11 mouse cellular contexts compared by ENCODE assay signal in the genomic region with DNA sequence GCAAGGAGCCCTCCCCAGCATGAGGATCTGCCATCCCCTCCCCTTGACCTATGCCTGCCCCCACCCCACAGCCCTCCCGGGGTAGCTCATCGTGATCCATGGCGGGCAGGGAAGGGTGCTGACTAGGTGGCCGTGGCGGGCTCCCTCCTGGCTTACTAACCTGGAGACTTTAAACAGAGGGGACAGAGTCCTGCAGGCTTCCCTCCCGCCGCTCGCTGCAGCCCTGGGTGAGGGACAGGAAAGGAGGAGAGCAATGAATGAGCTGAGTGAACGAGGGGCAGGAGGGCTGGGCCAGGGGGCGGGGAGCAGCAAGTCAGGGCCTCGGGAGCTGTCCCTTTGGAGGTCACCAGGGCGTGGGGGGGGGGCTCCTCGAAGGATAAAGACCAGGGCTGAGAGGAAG. TPM values are rescaled to one million over a fixed set of nuclear protein-coding genes. Genes with fewer than 3 reads are reported as not detected.
A peak's percentile ranks its signal among the peaks of the same experiment; 100 is the strongest.
DNase-seq lines count a peak whose midpoint lies in the region; ATAC-seq lines count a peak whose summit lies in the region.
"Had no signal": no experiment of that assay in that cellular context is flagged by ENCODE, and none has a peak within 500 bp of the region (broad histone marks: within the 10 kb centered on the region; RNA-seq: fewer than 3 reads in every experiment).

No protein-coding gene starts in this region.

- no peaks in the 10 kb centered on the region for H3K36me3 ChIP-seq in kidney, embryonic 15.5 days
- H3K36me3 ChIP-seq in midbrain, embryonic 14.5 days (ENCODE audit: control insufficient read depth, insufficient read depth, low read length), result peaks cover 4% of the 10 kb centered on the region; the same call in 1 of the 2 replicates
- H3K36me3 ChIP-seq: liver, embryonic 15.5 days had no signal

- H3K4me1 ChIP-seq in kidney, embryonic 15.5 days, result peaks cover 54% of the 10 kb centered on the region
- H3K4me1 ChIP-seq in midbrain, embryonic 14.5 days (ENCODE audit: control insufficient read depth, insufficient read depth, low read length), result peaks cover 72% of the 10 kb centered on the region
- H3K4me1 ChIP-seq: liver, embryonic 15.5 days had no signal

- no peak overlapping the region for H3K27ac ChIP-seq in kidney, embryonic 15.5 days
- H3K27ac ChIP-seq in midbrain, embryonic 14.5 days (replicated peaks; ENCODE audit: low read depth, low read length), result no peak overlapping the region
- H3K27ac ChIP-seq: liver, embryonic 15.5 days had no signal

- H3K9ac ChIP-seq in kidney, embryonic 15.5 days, result no peak overlapping the region
- no peak overlapping the region; the same call in 1 of the 2 replicates for H3K9ac ChIP-seq in midbrain, embryonic 14.5 days (replicated peaks; ENCODE audit: low read length)
- H3K9ac ChIP-seq: liver, embryonic 15.5 days had no signal

- intact Hi-C loops in left cerebral cortex, postnatal 25 days (cut with DNase I), result no loop called here

- no peak overlapping the region for H3K4me3 ChIP-seq in kidney, embryonic 15.5 days (replicated peaks)
- no peak overlapping the region for H3K4me3 ChIP-seq in midbrain, embryonic 14.5 days (replicated peaks; ENCODE audit: low read depth, low read length)
- H3K4me3 ChIP-seq: liver, embryonic 15.5 days had no signal

- DNase-seq in cerebellum, adult 18-20 months, result peak; percentile 11 to 20
- no peak for DNase-seq in kidney, adult 18-20 months
- peak; percentile 58 for DNase-seq in kidney, postnatal 10 days
- no peak for DNase-seq in midbrain, embryonic 14.5 days
- DNase-seq in yolk sac, embryonic 10.5 days (ENCODE audit: low spot score), result no peak
- DNase-seq in left cerebral cortex, postnatal 25 days (ENCODE audit: low spot score in 2 of 2), result no peak
- DNase-seq: adrenal gland, adult 8-10 months had no signal

- H3K9me3 ChIP-seq in kidney, embryonic 15.5 days (replicated peaks), result no peaks in the 10 kb centered on the region
- H3K9me3 ChIP-seq in midbrain, embryonic 14.5 days (ENCODE audit: control insufficient read depth, low read length), result no peaks in the 10 kb centered on the region
- H3K9me3 ChIP-seq: liver, embryonic 15.5 days had no signal

- peaks cover 93% of the 10 kb centered on the region for H3K27me3 ChIP-seq in kidney, embryonic 15.5 days
- no peaks in the 10 kb centered on the region for H3K27me3 ChIP-seq in midbrain, embryonic 14.5 days (ENCODE audit: control insufficient read depth, insufficient read depth, low read length)

- WGBS in kidney, embryonic 15.5 days, result 3% methylated on average over 13 of the region's 13 CpGs
- WGBS in midbrain, embryonic 14.5 days, result 7% methylated on average over 13 of the region's 13 CpGs

- H3K4me2 ChIP-seq in kidney, embryonic 15.5 days, result peak overlapping the region; percentile 18; the same call in 1 of the 2 replicates
- H3K4me2 ChIP-seq in midbrain, embryonic 14.5 days (ENCODE audit: low read length), result peak overlapping the region; percentile 28; the same call in 1 of the 2 replicates
- H3K4me2 ChIP-seq: liver, embryonic 15.5 days had no signal

- no peak for ATAC-seq in cerebellum, adult (ENCODE audit: insufficient number of reproducible peaks, low FRiP score, low TSS enrichment)
- ATAC-seq in kidney, embryonic 15.5 days (replicated peaks; ENCODE audit: low FRiP score), result no peak
- ATAC-seq in midbrain, embryonic 14.5 days (ENCODE audit: low FRiP score, low TSS enrichment), result no peak

RNA-seq across cellular contexts. Expression of a gene that starts 9.4 kb away (rescaled TPM):
- polyA plus RNA-seq in kidney, embryonic 15.5 days (2015; fragmentation: Nextera tagmentation; extraction: Ambion mirVana), result 0.83 and 0.85 TPM in 2 replicates
- 9.6 and 15.1 TPM in 2 replicates for polyA plus RNA-seq in midbrain, embryonic 14.5 days (2014; fragmentation: Nextera tagmentation; extraction: Ambion mirVana)
- total RNA-seq in left cerebral cortex, postnatal 25 days (2021), result 100 to 1,000 TPM; 323 to 339 TPM
- total RNA-seq: megakaryocyte, adult 5-6 weeks had no signal
- polyA plus RNA-seq: liver, embryonic 15.5 days had no signal

Comparison
In these comparisons a context has a peak if more than half of its experiments do, and no peak if none do; other contexts are left out.
1. DNase-seq: peak in cerebellum, adult 18-20 months (2 of 2) and kidney, postnatal 10 days (single experiment); none in kidney, adult 18-20 months (single experiment), midbrain, embryonic 14.5 days (single experiment), yolk sac, embryonic 10.5 days (single experiment) and left cerebral cortex, postnatal 25 days (0 of 2).